Mouse (Mus musculus): ENCODE results near the gene Kcnk13. TPM values are rescaled to one million over a fixed set of nuclear protein-coding genes. Genes with fewer than 3 reads are reported as not detected.

The Kcnk13 gene
- polyA plus RNA-seq, 1 experiment from 2014 or later = 3.6 TPM

- Histone ChIP-seq H3K9ac (no peak overlapping the region), H3K27me3 (ENCODE audit: insufficient read depth, low read length) (no peaks in the 10 kb centered on the region), H3K27ac (ENCODE audit: low read depth) (no peak overlapping the region), H3K4me2 (no peak overlapping the region), H3K4me3 (ENCODE audit: low read depth, low read length) (no peak overlapping the region), H3K36me3 (ENCODE audit: insufficient read depth) (no peaks in the 10 kb centered on the region), H3K4me1 (ENCODE audit: insufficient read depth) (peaks cover 3% of the 10 kb centered on the region; the same call in 1 of the 2 replicates), H3K9me3 (ENCODE audit: low read depth, low read length) (no peaks in the 10 kb centered on the region)
- no peak for ATAC-seq (ENCODE audit: insufficient read depth)
- DNase-seq = no peak
- 91% methylated on average over 10 of the region's 10 CpGs for WGBS
- no peak for TF ChIP-seq CTCF (IDR thresholded peaks at IDR 0.05; ENCODE audit: low read depth)
Measured at GRCm38 (mm10) chr12:100061071-100061470, 96.8 kb downstream of the Kcnk13 start.

- H3K27me3 ChIP-seq (ENCODE audit: insufficient read depth, low read length) = no peaks in the 10 kb centered on the region
- no peak overlapping the region for H3K4me2 ChIP-seq
- H3K9me3 ChIP-seq (ENCODE audit: low read depth, low read length) = no peaks in the 10 kb centered on the region
- DNase-seq (peak; percentile 31), ATAC-seq (ENCODE audit: insufficient read depth) (no peak)
- H3K4me1 ChIP-seq (ENCODE audit: insufficient read depth) = peaks cover 3% of the 10 kb centered on the region; the same call in 1 of the 2 replicates
- no peak overlapping the region for H3K9ac ChIP-seq
- TF ChIP-seq CTCF (IDR thresholded peaks at IDR 0.05; ENCODE audit: low read depth) = no peak
- no peaks in the 10 kb centered on the region for H3K36me3 ChIP-seq (ENCODE audit: insufficient read depth)
- H3K27ac ChIP-seq (ENCODE audit: low read depth) = peak overlapping the region; percentile 47
- H3K4me3 ChIP-seq (ENCODE audit: low read depth, low read length) = no peak overlapping the region
Measured at GRCm38 (mm10) chr12:100061826-100062225, 97.5 kb downstream of the Kcnk13 start.

- Histone ChIP-seq H3K4me2 (no peak overlapping the region), H3K4me1 (ENCODE audit: insufficient read depth) (peaks cover 4% of the 10 kb centered on the region; the same call in 1 of the 2 replicates), H3K27me3 (ENCODE audit: insufficient read depth, low read length) (no peaks in the 10 kb centered on the region), H3K27ac (ENCODE audit: low read depth) (peak overlapping the region; percentile 47), H3K9me3 (ENCODE audit: low read depth, low read length) (no peaks in the 10 kb centered on the region), H3K4me3 (ENCODE audit: low read depth, low read length) (no peak overlapping the region), H3K9ac (no peak overlapping the region), H3K36me3 (ENCODE audit: insufficient read depth) (no peaks in the 10 kb centered on the region)
- no peak for TF ChIP-seq CTCF (IDR thresholded peaks at IDR 0.05; ENCODE audit: low read depth)
- 41% methylated on average over 3 of the region's 3 CpGs for WGBS
- ATAC-seq (ENCODE audit: insufficient read depth) (peak; percentile 91), DNase-seq (peak; percentile 93)
Measured at GRCm38 (mm10) chr12:100062584-100062983, 98.3 kb downstream of the Kcnk13 start.

- no peak overlapping the region for H3K27ac ChIP-seq (ENCODE audit: low read depth)
- 64% methylated on average over 3 of the region's 3 CpGs for WGBS
- no peaks in the 10 kb centered on the region for H3K27me3 ChIP-seq (ENCODE audit: insufficient read depth, low read length)
- ATAC-seq (ENCODE audit: insufficient read depth) (no peak), DNase-seq (no peak)
- no peak overlapping the region for H3K9ac ChIP-seq
- H3K4me2 ChIP-seq = no peak overlapping the region
- TF ChIP-seq CTCF (IDR thresholded peaks at IDR 0.05; ENCODE audit: low read depth) = no peak
- peaks cover 6% of the 10 kb centered on the region; the same call in 1 of the 2 replicates for H3K4me1 ChIP-seq (ENCODE audit: insufficient read depth)
- H3K4me3 ChIP-seq (ENCODE audit: low read depth, low read length) = no peak overlapping the region
- H3K9me3 ChIP-seq (ENCODE audit: low read depth, low read length) = no peaks in the 10 kb centered on the region
- H3K36me3 ChIP-seq (ENCODE audit: insufficient read depth) = no peaks in the 10 kb centered on the region
Measured at GRCm38 (mm10) chr12:100065109-100065508, 100.8 kb downstream of the Kcnk13 start.

- H3K36me3 ChIP-seq (ENCODE audit: insufficient read depth) = no peaks in the 10 kb centered on the region
- H3K27me3 ChIP-seq (ENCODE audit: insufficient read depth, low read length) = no peaks in the 10 kb centered on the region
- DNase-seq = no peak
- no peak for TF ChIP-seq CTCF (IDR thresholded peaks at IDR 0.05; ENCODE audit: low read depth)
- H3K9me3 ChIP-seq (ENCODE audit: low read depth, low read length) = no peaks in the 10 kb centered on the region
- no peak for ATAC-seq (ENCODE audit: insufficient read depth)
- H3K4me3 ChIP-seq (ENCODE audit: low read depth, low read length) = no peak overlapping the region
- no peak overlapping the region for H3K9ac ChIP-seq
- WGBS = 78% methylated on average over 5 of the region's 5 CpGs
- H3K27ac ChIP-seq (ENCODE audit: low read depth) = no peak overlapping the region
- H3K4me1 ChIP-seq (ENCODE audit: insufficient read depth) = peaks cover 6% of the 10 kb centered on the region; the same call in 1 of the 2 replicates
- H3K4me2 ChIP-seq = no peak overlapping the region
Measured at GRCm38 (mm10) chr12:100067477-100067876, 103.2 kb downstream of the Kcnk13 start.

- peak; percentile 46 for DNase-seq
- H3K4me1 ChIP-seq (ENCODE audit: insufficient read depth) = no peaks in the 10 kb centered on the region
- H3K27me3 ChIP-seq (ENCODE audit: insufficient read depth, low read length) = no peaks in the 10 kb centered on the region
- no peak overlapping the region for H3K4me2 ChIP-seq
- H3K9me3 ChIP-seq (ENCODE audit: low read depth, low read length) = no peaks in the 10 kb centered on the region
- no peak overlapping the region for H3K27ac ChIP-seq (ENCODE audit: low read depth)
- H3K36me3 ChIP-seq (ENCODE audit: insufficient read depth) = no peaks in the 10 kb centered on the region
- no peak overlapping the region for H3K4me3 ChIP-seq (ENCODE audit: low read depth, low read length)
- peak; percentile 66; the same call in 1 of the 2 replicates for ATAC-seq (ENCODE audit: insufficient read depth)
- TF ChIP-seq CTCF (IDR thresholded peaks at IDR 0.05; ENCODE audit: low read depth) = no peak
- 56% methylated on average over 4 of the region's 4 CpGs for WGBS
- H3K9ac ChIP-seq = no peak overlapping the region
Measured at GRCm38 (mm10) chr12:100073201-100073672, 108.9 kb downstream of the Kcnk13 start.

GRCm38 (mm10) chr12:100075715-100076114, 111.4 kb downstream of the Kcnk13 start:
- Histone ChIP-seq H3K27me3 (ENCODE audit: insufficient read depth, low read length) (no peaks in the 10 kb centered on the region), H3K4me2 (no peak overlapping the region), H3K36me3 (ENCODE audit: insufficient read depth) (no peaks in the 10 kb centered on the region), H3K9ac (no peak overlapping the region), H3K9me3 (ENCODE audit: low read depth, low read length) (no peaks in the 10 kb centered on the region), H3K27ac (ENCODE audit: low read depth) (no peak overlapping the region), H3K4me1 (ENCODE audit: insufficient read depth) (no peaks in the 10 kb centered on the region), H3K4me3 (ENCODE audit: low read depth, low read length) (no peak overlapping the region)
- TF ChIP-seq CTCF (IDR thresholded peaks at IDR 0.05; ENCODE audit: low read depth) = no peak
- 47% methylated on average over 4 of the region's 4 CpGs for whole genome bisulfite sequencing
- ATAC-seq (ENCODE audit: insufficient read depth) (no peak), DNase-seq (peak; percentile 65)

All from lung, embryonic 14.5 days (tissue).